Mouse (Mus musculus): ENCODE measurements at regions not wholly inside any gene's neighbourhood (a gene's known extent, or its start where the extent isn't known, plus 50 kb on each side); places are given as distances from the start of the nearest gene placed in this dataset.

- H3K4me3 ChIP-seq (ENCODE audit: control insufficient read depth in 1 of 2, insufficient read depth in 1 of 2, low read depth in 2 of 2, low read length in 2 of 2): no peak overlapping the region
- TF ChIP-seq RAD21 (IDR thresholded peaks at IDR 0.05; ENCODE audit: low read depth, low read length) (no peak), MAFK (IDR thresholded peaks at IDR 0.05; ENCODE audit: borderline replicate concordance, low read depth, low read length) (no peak), KAT2A (conservative IDR thresholded peaks at IDR 0.05; ENCODE audit: low read depth, low read length) (no peak), BHLHE40 (IDR thresholded peaks at IDR 0.05; ENCODE audit: borderline replicate concordance, low read depth, low read length) (no peak), NELFE (IDR thresholded peaks at IDR 0.05; ENCODE audit: low read depth, low read length) (no peak), JUND (IDR thresholded peaks at IDR 0.05; ENCODE audit: low read depth, low read length) (no peak), MAX (IDR thresholded peaks at IDR 0.05; ENCODE audit: low read length) (no peak), MEF2A (IDR thresholded peaks at IDR 0.05; ENCODE audit: extremely low read depth, insufficient replicate concordance, low read depth, low read length, poor library complexity, severe bottlenecking) (no peak), ZC3H11A (IDR thresholded peaks at IDR 0.05; ENCODE audit: low read depth, low read length) (no peak), CHD2 (IDR thresholded peaks at IDR 0.05; ENCODE audit: low read length) (no peak), RCOR1 (IDR thresholded peaks at IDR 0.05; ENCODE audit: low read depth, low read length) (no peak), CTCF (IDR thresholded peaks at IDR 0.05 in 2 of 3, conservative IDR thresholded peaks at IDR 0.05 in 1 of 3; ENCODE audit: control insufficient read depth in 1 of 3, insufficient read depth in 1 of 3, low read depth in 2 of 3, low read length in 3 of 3, poor library complexity in 1 of 3, severe bottlenecking in 1 of 3) (no peak), ZKSCAN1 (IDR thresholded peaks at IDR 0.05; ENCODE audit: low read depth, low read length) (no peak), NRF1 (IDR thresholded peaks at IDR 0.05; ENCODE audit: insufficient read depth, low read depth, low read length, poor library complexity, severe bottlenecking) (no peak)
- H3K27me3 ChIP-seq (ENCODE audit: control insufficient read depth in 1 of 2, insufficient read depth in 2 of 2, low read length in 2 of 2): no peaks in the 10 kb centered on the region
- H3K9ac ChIP-seq (ENCODE audit: control insufficient read depth, low read depth, low read length, poor library complexity, severe bottlenecking): no peak overlapping the region
- no peaks in the 10 kb centered on the region for H3K79me2 ChIP-seq (ENCODE audit: control insufficient read depth, insufficient read depth, low read length, poor library complexity)
- no peaks in the 10 kb centered on the region for H3K36me3 ChIP-seq (ENCODE audit: control insufficient read depth in 1 of 2, insufficient read depth in 2 of 2, low read length in 2 of 2)
- no peak overlapping the region for H3K27ac ChIP-seq (ENCODE audit: control insufficient read depth, low read depth, low read length)
- DNase-seq (ENCODE audit: low read depth, low spot score): no peak
- no peaks in the 10 kb centered on the region for H3K9me3 ChIP-seq (replicated peaks; ENCODE audit: insufficient read depth, low read length)
- H3K4me1 ChIP-seq (ENCODE audit: control insufficient read depth in 1 of 2, insufficient read depth in 2 of 2, low read length in 2 of 2): no peaks in the 10 kb centered on the region
These were observed 232.9 kb downstream of the Gm11077 start for GRCm38 (mm10) chr6:140961987-140962386.

GRCm38 (mm10) chr6:140962563-140962962 lies 233.5 kb downstream of the Gm11077 start:
- TF ChIP-seq USF2 (IDR thresholded peaks at IDR 0.05; ENCODE audit: borderline replicate concordance in 1 of 2, insufficient read depth in 1 of 2, low read depth in 1 of 2, low read length in 2 of 2) (no peak), MYC (IDR thresholded peaks at IDR 0.05; ENCODE audit: low read depth, low read length) (no peak), ZC3H11A (IDR thresholded peaks at IDR 0.05; ENCODE audit: low read depth, low read length) (no peak), RAD21 (IDR thresholded peaks at IDR 0.05; ENCODE audit: low read depth, low read length) (no peak)
- no peak overlapping the region for H3K27ac ChIP-seq (ENCODE audit: control insufficient read depth, low read depth, low read length)

More at GRCm38 (mm10) chr6:140962563-140962962, 233.5 kb downstream of the Gm11077 start:
- Histone ChIP-seq H3K9me3 (replicated peaks; ENCODE audit: insufficient read depth, low read length) (no peaks in the 10 kb centered on the region), H3K4me1 (ENCODE audit: control insufficient read depth in 1 of 2, insufficient read depth in 2 of 2, low read length in 2 of 2) (no peaks in the 10 kb centered on the region), H3K4me3 (ENCODE audit: control insufficient read depth in 1 of 2, insufficient read depth in 1 of 2, low read depth in 2 of 2, low read length in 2 of 2) (no peak overlapping the region), H3K27me3 (ENCODE audit: control insufficient read depth in 1 of 2, insufficient read depth in 2 of 2, low read length in 2 of 2) (no peaks in the 10 kb centered on the region), H3K9ac (ENCODE audit: control insufficient read depth, low read depth, low read length, poor library complexity, severe bottlenecking) (no peak overlapping the region), H3K79me2 (ENCODE audit: control insufficient read depth, insufficient read depth, low read length, poor library complexity) (no peaks in the 10 kb centered on the region), H3K36me3 (ENCODE audit: control insufficient read depth in 1 of 2, insufficient read depth in 2 of 2, low read length in 2 of 2) (no peaks in the 10 kb centered on the region)
- no peak for DNase-seq (ENCODE audit: low read depth, low spot score)

Data from MEL (cell line).